Mouse (Mus musculus) spleen, adult 2 months (tissue): ENCODE data around the gene Dmbt1. TPM values are rescaled to one million over a fixed set of nuclear protein-coding genes. Genes with fewer than 3 reads are reported as not detected.
"Not testable (repeated sequence)": the region's sequence is repeated elsewhere in the genome, so short reads cannot be mapped to it uniquely, and the experiment has no call there.

Experiments
- DNase-seq, 2 experiments: peaks; one replicate each; pipeline versions ENCODE4 v3.0.0 to v3.0.0-alpha.2; 2012 to 2021; ENCODE audit warnings: low spot score in 2 of 2, low read depth in 1 of 2
- H3K27ac ChIP-seq: fragments of 200-500 bp; 2 replicates; pipeline ENCODE4 v1.5.1; 2012; ENCODE audit warnings: low read length, inconsistent platforms; ENCODE audit not compliant: insufficient read depth
- H3K27me3 ChIP-seq: fragments of 200-500 bp; 2 replicates; pipeline ENCODE4 v1.6.1; 2012; ENCODE audit warnings: mild to moderate bottlenecking, moderate library complexity, low read length, inconsistent platforms; ENCODE audit not compliant: control insufficient read depth, insufficient read depth
- H3K36me3 ChIP-seq: fragments of 200-500 bp; 2 replicates; pipeline ENCODE4 v1.6.1; 2012; ENCODE audit warnings: mild to moderate bottlenecking, low read length, inconsistent platforms; ENCODE audit not compliant: control insufficient read depth, insufficient read depth
- H3K4me1 ChIP-seq: fragments of 200-500 bp; 2 replicates; pipeline ENCODE4 v1.6.1; 2011; ENCODE audit warnings: inconsistent platforms; ENCODE audit not compliant: control insufficient read depth, insufficient read depth, insufficient read length
- H3K4me3 ChIP-seq: fragments of 200-500 bp; 2 replicates; pipeline ENCODE4 v1.5.1; 2011; ENCODE audit warnings: mild to moderate bottlenecking, inconsistent platforms; ENCODE audit not compliant: insufficient read depth, insufficient read length; ENCODE audit errors: extremely low read depth
- CTCF ChIP-seq: fragments of 200-500 bp; IDR thresholded peaks from 2 replicates; pipeline ENCODE4 v1.5.1; 2011; ENCODE audit warnings: mild to moderate bottlenecking, inconsistent platforms; ENCODE audit not compliant: insufficient read depth, insufficient read length, insufficient replicate concordance; ENCODE audit errors: extremely low read depth
- POLR2A ChIP-seq: fragments of 200-500 bp; IDR thresholded peaks from 2 replicates; pipeline ENCODE4 v1.6.1; 2011; ENCODE audit warnings: low read depth, low read length, inconsistent platforms
- WGBS: fragments of 180-500 bp; shearing (Covaris S2); methylation state at CpG from one replicate; pipeline ENCODE4 v1.1.7; 2018; 5-methylcytosine and 5-hydroxymethylcytosine counted together
- polyA plus RNA-seq: library from polyadenylated mRNA; depleted of rRNA; stranded (reverse); fragments of >200 nt; gene quantifications from 2 replicates; pipeline ENCODE4 v1.2.3, GENCODE M21; 2012

Dmbt1 gene
- polyA plus RNA-seq, 1 experiment, result 117 TPM

DNA sequence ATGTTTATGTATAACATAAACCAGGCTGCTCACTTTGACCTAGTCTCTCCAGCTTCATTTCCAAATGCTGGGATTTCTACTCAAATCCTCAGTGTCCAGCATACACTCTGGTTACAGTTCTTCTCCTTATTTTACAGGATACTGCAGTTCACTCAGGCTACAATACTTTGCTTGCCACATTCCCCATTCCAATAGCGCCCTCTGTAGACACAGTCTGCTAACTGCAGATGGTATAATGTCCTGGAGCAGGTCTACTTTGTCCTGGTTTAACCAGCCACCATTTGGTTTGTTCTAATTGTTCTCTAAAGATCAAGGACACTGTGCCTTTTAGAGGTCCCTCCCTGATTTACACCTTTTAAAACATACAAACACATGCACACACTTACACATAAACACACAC, 44.1 kb downstream of the Dmbt1 start:
- WGBS, result 3% methylated on average over 1 of the region's 1 CpGs
- Histone ChIP-seq H3K27ac (no peak overlapping the region), H3K27me3 (no peaks in the 10 kb centered on the region), H3K36me3 (no peaks in the 10 kb centered on the region), H3K4me1 (no peaks in the 10 kb centered on the region), H3K4me3 (no peak overlapping the region)
- DNase-seq, result peak in 1 of 2 experiments; percentile 18
- TF ChIP-seq CTCF, result no peak
- no peak for TF ChIP-seq POLR2A

DNA sequence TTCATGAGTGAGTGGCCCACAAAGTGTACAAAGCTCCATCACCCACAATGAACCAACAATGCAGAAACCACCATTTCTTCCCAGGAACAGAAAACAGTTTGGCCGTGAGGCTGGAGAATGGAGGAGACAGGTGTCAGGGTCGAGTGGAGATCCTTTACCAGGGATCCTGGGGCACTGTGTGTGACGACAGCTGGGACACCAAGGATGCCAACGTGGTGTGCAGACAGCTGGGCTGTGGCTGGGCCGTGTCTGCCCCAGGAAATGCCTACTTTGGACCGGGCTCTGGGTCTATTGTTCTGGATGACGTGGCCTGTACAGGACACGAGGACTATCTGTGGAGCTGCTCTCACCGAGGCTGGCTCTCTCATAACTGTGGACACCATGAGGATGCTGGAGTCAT, 50.5 kb downstream of the Dmbt1 start:
- 75% methylated on average over 9 of the region's 9 CpGs for WGBS
- DNase-seq, H3K27ac ChIP-seq: not testable (repeated sequence)

DNA sequence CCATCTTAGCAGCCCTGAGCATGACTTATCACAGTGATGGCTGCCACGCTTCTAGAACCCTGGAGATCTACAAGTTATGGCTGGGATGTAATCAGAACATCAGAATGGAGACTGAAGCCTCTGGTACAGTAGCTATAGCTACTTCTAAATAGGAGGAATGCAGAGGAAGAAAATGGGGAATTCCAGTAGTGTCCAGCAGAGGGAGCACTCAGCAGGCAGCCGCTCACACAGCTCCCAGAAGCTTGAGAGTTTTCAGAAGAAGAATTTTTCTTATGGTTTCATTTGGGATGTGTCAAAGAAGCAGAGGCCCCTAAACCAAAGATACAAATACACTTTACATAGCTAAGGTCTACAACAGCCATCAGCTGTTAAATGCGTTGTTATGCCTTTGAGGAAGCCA, 80.6 kb downstream of the Dmbt1 start:
- peak in 1 of 2 experiments; percentile 20 for DNase-seq
- TF ChIP-seq POLR2A (no peak), CTCF (peak; percentile 40; the same call in 1 of the 2 replicates)
- no peaks in the 10 kb centered on the region for H3K27me3 ChIP-seq
- H3K27ac ChIP-seq, result no peak overlapping the region
- 39% methylated on average over 3 of the region's 3 CpGs for WGBS
- H3K4me1 ChIP-seq, result no peaks in the 10 kb centered on the region
- no peaks in the 10 kb centered on the region for H3K36me3 ChIP-seq
- no peak overlapping the region for H3K4me3 ChIP-seq

More for the DNA sequence above, 50.5 kb downstream of the Dmbt1 start:
- not testable (repeated sequence) for H3K27me3 ChIP-seq, H3K4me3 ChIP-seq, H3K36me3 ChIP-seq, H3K4me1 ChIP-seq

DNA sequence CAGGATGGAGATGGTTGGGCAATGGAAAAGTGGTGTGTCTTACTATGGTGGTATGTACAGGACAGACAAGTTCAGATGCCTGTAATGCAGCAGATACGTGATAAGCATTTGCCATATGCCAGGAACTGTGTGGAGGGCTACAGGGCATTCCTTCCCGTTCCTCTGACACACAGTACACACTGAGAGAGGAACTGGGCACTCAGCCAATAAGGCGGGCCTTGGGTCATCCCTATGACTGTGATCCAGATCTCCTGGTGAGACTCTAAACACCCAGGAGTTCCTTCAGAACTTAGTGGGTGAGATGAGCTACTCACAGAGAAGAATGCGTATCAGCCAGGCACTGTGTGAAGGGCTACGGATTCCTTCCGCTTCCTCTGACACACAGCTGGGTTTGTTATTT, 81.8 kb downstream of the Dmbt1 start:
- Histone ChIP-seq H3K27me3 (no peaks in the 10 kb centered on the region), H3K27ac (no peak overlapping the region), H3K4me3 (no peak overlapping the region), H3K36me3 (no peaks in the 10 kb centered on the region), H3K4me1 (no peaks in the 10 kb centered on the region)
- WGBS, result 76% methylated on average over 6 of the region's 6 CpGs
- no peak for TF ChIP-seq POLR2A
- TF ChIP-seq CTCF, result no peak
- DNase-seq, result no peak

DNA sequence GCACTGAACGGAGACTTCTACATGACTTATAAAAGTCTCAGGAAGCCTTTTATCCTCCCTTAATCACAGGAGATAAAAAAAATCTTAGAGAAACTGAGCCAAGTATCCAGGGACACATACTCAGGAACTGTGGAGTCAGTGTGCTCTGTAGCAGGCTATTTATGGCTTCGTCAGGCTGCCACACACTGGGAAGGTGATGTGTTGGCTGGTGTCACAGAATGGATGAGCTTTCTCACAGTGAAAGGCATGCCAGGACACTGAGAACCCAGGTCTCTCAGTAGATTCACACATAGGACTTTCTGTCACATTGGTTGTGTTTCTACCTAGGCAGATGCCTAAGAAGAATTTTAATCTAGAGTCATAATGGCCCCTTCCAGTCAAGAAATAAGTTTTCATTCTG, 82.6 kb downstream of the Dmbt1 start:
- no peaks in the 10 kb centered on the region for H3K36me3 ChIP-seq
- no peaks in the 10 kb centered on the region for H3K27me3 ChIP-seq
- TF ChIP-seq CTCF (no peak), POLR2A (no peak)
- no peaks in the 10 kb centered on the region for H3K4me1 ChIP-seq
- no peak overlapping the region for H3K27ac ChIP-seq
- WGBS, result 86% methylated on average over 2 of the region's 2 CpGs
- no peak overlapping the region for H3K4me3 ChIP-seq
- DNase-seq, result no peak

DNA sequence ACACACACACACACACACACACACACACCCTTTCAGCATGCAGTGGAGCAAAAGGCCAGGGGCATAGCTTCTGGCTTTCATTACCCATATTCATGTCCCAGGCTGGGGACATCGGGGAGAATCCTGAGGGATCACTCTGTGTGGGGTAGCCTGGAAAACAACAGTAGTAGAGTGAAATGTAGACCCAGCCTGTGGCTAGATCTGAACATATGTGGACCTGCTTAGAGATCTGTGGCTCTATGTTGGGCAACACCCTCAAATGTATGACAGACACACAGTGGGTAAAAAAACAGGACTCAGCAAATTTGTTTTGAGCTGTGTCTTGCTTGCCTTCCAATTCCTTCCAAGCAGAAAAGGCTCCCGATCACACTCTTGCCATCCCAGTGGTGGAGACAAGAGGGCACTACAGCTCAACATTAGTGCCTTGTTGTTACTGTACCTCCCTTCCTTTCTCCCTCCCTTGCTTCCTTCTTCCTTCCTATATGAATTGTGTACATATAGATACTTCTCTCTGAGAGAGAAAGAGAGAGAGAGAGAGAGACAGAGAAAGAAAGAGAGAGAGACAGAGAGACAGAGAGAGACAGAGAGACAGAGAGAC, 90.5 kb downstream of the Dmbt1 start:
- Histone ChIP-seq H3K36me3 (no peaks in the 10 kb centered on the region), H3K4me1 (no peaks in the 10 kb centered on the region), H3K27me3 (no peaks in the 10 kb centered on the region), H3K4me3 (no peak overlapping the region), H3K27ac (no peak overlapping the region)
- DNase-seq, result no peak
- WGBS, result 85% methylated on average over 2 of the region's 2 CpGs
- no peak for TF ChIP-seq CTCF
- no peak for TF ChIP-seq POLR2A

DNA sequence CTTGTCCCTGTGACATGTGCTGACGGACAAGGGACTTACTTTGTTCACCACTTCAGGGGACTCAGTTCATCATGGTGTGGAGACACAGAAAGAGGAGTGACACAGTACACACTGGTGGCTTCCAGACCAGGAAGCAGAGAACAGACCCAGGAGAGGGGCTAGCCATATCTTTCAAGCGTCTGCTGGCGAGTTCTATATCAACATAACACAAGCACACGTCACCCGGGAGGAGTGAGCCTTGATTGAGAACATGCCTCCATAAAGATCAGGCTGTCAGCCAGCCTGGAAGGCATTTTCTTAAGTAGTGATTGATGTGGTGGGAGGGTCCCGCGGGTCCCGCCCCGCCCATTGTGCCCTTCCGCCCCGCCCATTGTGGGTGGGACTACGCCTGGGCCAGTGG, 98.2 kb downstream of the Dmbt1 start:
- Histone ChIP-seq H3K36me3 (no peaks in the 10 kb centered on the region), H3K27ac (no peak overlapping the region), H3K27me3 (no peaks in the 10 kb centered on the region), H3K4me1 (no peaks in the 10 kb centered on the region), H3K4me3 (no peak overlapping the region)
- WGBS, result 85% methylated on average over 12 of the region's 12 CpGs
- TF ChIP-seq POLR2A (no peak), CTCF (no peak)
- DNase-seq, result no peak
